Mouse (Mus musculus): ENCODE results near the gene Prep. TPM values are rescaled to one million over a fixed set of nuclear protein-coding genes. Genes with fewer than 3 reads are reported as not detected.
"Not testable (repeated sequence)": the region's sequence is repeated elsewhere in the genome, so short reads cannot be mapped to it uniquely, and the experiment has no call there.

Prep gene
- polyA plus RNA-seq, 1 experiment from 2014 or later = 10.8 TPM

- no peak for DNase-seq (ENCODE audit: low spot score)
- ATAC-seq (ENCODE audit: low FRiP score, low TSS enrichment) = no peak; the same call in 1 of the 2 replicates
These were observed 12.8 kb downstream of the Prep start for GRCm38 (mm10) chr10:45079756-45080155.

DNA sequence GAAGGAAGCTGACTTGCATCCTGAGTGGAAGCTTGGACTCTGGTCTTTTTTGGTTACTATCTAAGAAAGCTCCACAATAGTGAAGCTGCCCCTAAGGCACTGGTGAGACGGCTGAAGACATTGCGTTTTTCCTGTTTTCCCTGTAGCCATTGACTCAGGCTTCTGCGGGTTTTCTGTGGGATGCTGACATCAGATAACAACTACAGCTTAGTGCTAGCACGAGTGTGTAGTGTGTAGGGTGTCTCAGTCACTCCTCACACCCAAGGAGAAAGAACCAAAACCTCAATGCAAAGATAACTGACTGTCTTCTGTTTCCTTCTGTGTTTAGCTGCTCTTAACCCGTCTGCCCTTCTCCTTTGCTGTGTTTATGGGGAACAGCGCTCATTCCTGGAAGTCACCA lies 13.5 kb downstream of the Prep start:
- Histone ChIP-seq H3K27ac (replicated peaks) (no peak overlapping the region), H3K4me1 (replicated peaks; ENCODE audit: control insufficient read depth, insufficient read depth) (no peaks in the 10 kb centered on the region), H3K4me2 (replicated peaks; ENCODE audit: low read depth) (no peak overlapping the region), H3K9me3 (ENCODE audit: control insufficient read depth, low read length) (no peaks in the 10 kb centered on the region), H3K9ac (ENCODE audit: low read length) (no peak overlapping the region), H3K36me3 (ENCODE audit: control insufficient read depth, insufficient read depth, low read length) (no peaks in the 10 kb centered on the region), H3K4me3 (ENCODE audit: low read depth, low read length) (no peak overlapping the region), H3K27me3 (ENCODE audit: control insufficient read depth, insufficient read depth, low read length) (no peaks in the 10 kb centered on the region)
- 68% methylated on average over 6 of the region's 6 CpGs for WGBS
- DNase-seq (ENCODE audit: low spot score) (no peak), ATAC-seq (ENCODE audit: low FRiP score, low TSS enrichment) (no peak)
- TF ChIP-seq EP300 (optimal IDR thresholded peaks at IDR 0.05) (no peak), CTCF (IDR thresholded peaks at IDR 0.05; ENCODE audit: low read depth) (no peak)

More at GRCm38 (mm10) chr10:45079756-45080155, 12.8 kb downstream of the Prep start:
- Histone ChIP-seq H3K9me3 (ENCODE audit: control insufficient read depth, low read length) (no peaks in the 10 kb centered on the region), H3K4me2 (replicated peaks; ENCODE audit: low read depth) (no peak overlapping the region), H3K4me1 (replicated peaks; ENCODE audit: control insufficient read depth, insufficient read depth) (no peaks in the 10 kb centered on the region), H3K9ac (ENCODE audit: low read length) (no peak overlapping the region), H3K36me3 (ENCODE audit: control insufficient read depth, insufficient read depth, low read length) (no peaks in the 10 kb centered on the region), H3K4me3 (ENCODE audit: low read depth, low read length) (no peak overlapping the region), H3K27me3 (ENCODE audit: control insufficient read depth, insufficient read depth, low read length) (no peaks in the 10 kb centered on the region), H3K27ac (replicated peaks) (no peak overlapping the region)
- no peak for TF ChIP-seq EP300 (optimal IDR thresholded peaks at IDR 0.05)
- TF ChIP-seq CTCF (IDR thresholded peaks at IDR 0.05; ENCODE audit: low read depth) = no peak
- WGBS = 40% methylated on average over 5 of the region's 5 CpGs

GRCm38 (mm10) chr10:45082730-45083129 lies 15.7 kb downstream of the Prep start:
- Histone ChIP-seq H3K27ac (replicated peaks) (no peak overlapping the region), H3K4me2 (replicated peaks; ENCODE audit: low read depth) (no peak overlapping the region), H3K4me1 (replicated peaks; ENCODE audit: control insufficient read depth, insufficient read depth) (no peaks in the 10 kb centered on the region), H3K9me3 (ENCODE audit: control insufficient read depth, low read length) (no peaks in the 10 kb centered on the region), H3K36me3 (ENCODE audit: control insufficient read depth, insufficient read depth, low read length) (no peaks in the 10 kb centered on the region), H3K9ac (ENCODE audit: low read length) (no peak overlapping the region), H3K27me3 (ENCODE audit: control insufficient read depth, insufficient read depth, low read length) (no peaks in the 10 kb centered on the region), H3K4me3 (ENCODE audit: low read depth, low read length) (no peak overlapping the region)
- peak; percentile 59 for TF ChIP-seq CTCF (IDR thresholded peaks at IDR 0.05; ENCODE audit: low read depth)
- no peak for TF ChIP-seq EP300 (optimal IDR thresholded peaks at IDR 0.05)
- ATAC-seq (ENCODE audit: low FRiP score, low TSS enrichment) (no peak), DNase-seq (ENCODE audit: low spot score) (no peak)
- WGBS = 67% methylated on average over 2 of the region's 2 CpGs

DNA sequence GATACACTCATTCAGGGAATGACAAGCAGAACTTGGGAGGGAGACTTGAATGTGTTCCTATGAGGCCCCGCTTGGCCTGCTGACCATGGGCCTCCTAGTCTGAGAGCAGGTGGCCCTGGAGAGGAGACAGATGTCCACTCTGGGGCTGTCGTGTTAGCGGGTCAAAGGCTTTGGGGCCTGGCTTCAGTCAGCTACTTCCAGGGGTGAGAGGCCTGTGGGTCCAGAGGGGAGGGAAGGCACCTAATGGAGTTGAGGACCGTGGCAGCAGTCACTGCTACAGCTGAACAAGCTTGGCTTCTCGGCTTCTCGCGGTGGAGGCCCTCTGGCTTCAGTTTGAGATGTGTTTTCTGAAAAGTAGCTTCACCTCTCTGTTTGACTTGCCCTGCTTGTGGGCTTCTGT lies 17.0 kb downstream of the Prep start:
- not testable (repeated sequence) for H3K4me1 ChIP-seq (replicated peaks; ENCODE audit: control insufficient read depth, insufficient read depth); H3K9ac ChIP-seq (ENCODE audit: low read length); H3K4me2 ChIP-seq (replicated peaks; ENCODE audit: low read depth); DNase-seq (ENCODE audit: low spot score); H3K4me3 ChIP-seq (ENCODE audit: low read depth, low read length); H3K36me3 ChIP-seq (ENCODE audit: control insufficient read depth, insufficient read depth, low read length); H3K27ac ChIP-seq (replicated peaks); ATAC-seq (ENCODE audit: low FRiP score, low TSS enrichment); H3K9me3 ChIP-seq (ENCODE audit: control insufficient read depth, low read length); H3K27me3 ChIP-seq (ENCODE audit: control insufficient read depth, insufficient read depth, low read length)
- WGBS = 77% methylated on average over 7 of the region's 7 CpGs

GRCm38 (mm10) chr10:45084471-45084870 lies 17.5 kb downstream of the Prep start:
- no peak overlapping the region for H3K27ac ChIP-seq (replicated peaks)
- 63% methylated on average over 3 of the region's 3 CpGs for WGBS
- H3K4me1 ChIP-seq (replicated peaks; ENCODE audit: control insufficient read depth, insufficient read depth) = no peaks in the 10 kb centered on the region
- no peak for TF ChIP-seq CTCF (IDR thresholded peaks at IDR 0.05; ENCODE audit: low read depth)
- no peak for TF ChIP-seq EP300 (optimal IDR thresholded peaks at IDR 0.05)
- no peak overlapping the region for H3K9ac ChIP-seq (ENCODE audit: low read length)
- no peaks in the 10 kb centered on the region for H3K27me3 ChIP-seq (ENCODE audit: control insufficient read depth, insufficient read depth, low read length)
- H3K4me2 ChIP-seq (replicated peaks; ENCODE audit: low read depth) = no peak overlapping the region
- H3K36me3 ChIP-seq (ENCODE audit: control insufficient read depth, insufficient read depth, low read length) = no peaks in the 10 kb centered on the region
- H3K9me3 ChIP-seq (ENCODE audit: control insufficient read depth, low read length) = no peaks in the 10 kb centered on the region
- ATAC-seq (ENCODE audit: low FRiP score, low TSS enrichment) (no peak), DNase-seq (ENCODE audit: low spot score) (no peak)
- H3K4me3 ChIP-seq (ENCODE audit: low read depth, low read length) = no peak overlapping the region

- ATAC-seq (ENCODE audit: low FRiP score, low TSS enrichment) (no peak), DNase-seq (ENCODE audit: low spot score) (no peak)
- H3K9ac ChIP-seq (ENCODE audit: low read length) = no peak overlapping the region
- no peaks in the 10 kb centered on the region for H3K27me3 ChIP-seq (ENCODE audit: control insufficient read depth, insufficient read depth, low read length)
- no peaks in the 10 kb centered on the region for H3K9me3 ChIP-seq (ENCODE audit: control insufficient read depth, low read length)
- no peak overlapping the region for H3K27ac ChIP-seq (replicated peaks)
- no peak overlapping the region for H3K4me3 ChIP-seq (ENCODE audit: low read depth, low read length)
- H3K4me1 ChIP-seq (replicated peaks; ENCODE audit: control insufficient read depth, insufficient read depth) = no peaks in the 10 kb centered on the region
- H3K36me3 ChIP-seq (ENCODE audit: control insufficient read depth, insufficient read depth, low read length) = no peaks in the 10 kb centered on the region
- 77% methylated on average over 2 of the region's 2 CpGs for WGBS
- TF ChIP-seq EP300 (optimal IDR thresholded peaks at IDR 0.05) (no peak), CTCF (IDR thresholded peaks at IDR 0.05; ENCODE audit: low read depth) (no peak)
- H3K4me2 ChIP-seq (replicated peaks; ENCODE audit: low read depth) = no peak overlapping the region
These were observed 18.3 kb downstream of the Prep start for GRCm38 (mm10) chr10:45085315-45085714.
